Mouse (Mus musculus): ENCODE measurements around the gene Fkbp3.

DNA sequence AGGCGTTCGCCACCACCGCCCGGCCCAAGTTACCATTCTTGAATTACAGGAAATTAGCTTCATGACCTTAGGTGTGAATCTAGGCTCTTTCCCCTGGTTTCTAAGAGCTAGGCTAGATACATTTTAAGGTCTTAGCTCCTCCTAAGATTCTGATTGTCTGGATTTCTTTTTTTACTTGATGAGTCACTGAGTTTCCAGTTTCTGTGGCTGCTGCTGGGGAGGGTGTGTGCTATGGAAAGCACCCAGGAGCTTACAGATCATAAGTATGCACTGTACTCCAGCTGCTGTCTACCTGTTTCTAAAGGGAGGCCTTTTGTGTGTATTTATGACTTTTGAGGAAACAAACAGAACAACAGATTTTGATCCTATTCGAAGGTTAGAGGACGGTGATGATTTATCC is 51.0 kb downstream of the Fkbp3 start:
- TF ChIP-seq EP300 (IDR thresholded peaks at IDR 0.05; ENCODE audit: low read depth) (no peak), CTCF (IDR thresholded peaks at IDR 0.05; ENCODE audit: low read depth) (no peak)

All from liver, postnatal 0 days (tissue).